In the genomic region with DNA sequence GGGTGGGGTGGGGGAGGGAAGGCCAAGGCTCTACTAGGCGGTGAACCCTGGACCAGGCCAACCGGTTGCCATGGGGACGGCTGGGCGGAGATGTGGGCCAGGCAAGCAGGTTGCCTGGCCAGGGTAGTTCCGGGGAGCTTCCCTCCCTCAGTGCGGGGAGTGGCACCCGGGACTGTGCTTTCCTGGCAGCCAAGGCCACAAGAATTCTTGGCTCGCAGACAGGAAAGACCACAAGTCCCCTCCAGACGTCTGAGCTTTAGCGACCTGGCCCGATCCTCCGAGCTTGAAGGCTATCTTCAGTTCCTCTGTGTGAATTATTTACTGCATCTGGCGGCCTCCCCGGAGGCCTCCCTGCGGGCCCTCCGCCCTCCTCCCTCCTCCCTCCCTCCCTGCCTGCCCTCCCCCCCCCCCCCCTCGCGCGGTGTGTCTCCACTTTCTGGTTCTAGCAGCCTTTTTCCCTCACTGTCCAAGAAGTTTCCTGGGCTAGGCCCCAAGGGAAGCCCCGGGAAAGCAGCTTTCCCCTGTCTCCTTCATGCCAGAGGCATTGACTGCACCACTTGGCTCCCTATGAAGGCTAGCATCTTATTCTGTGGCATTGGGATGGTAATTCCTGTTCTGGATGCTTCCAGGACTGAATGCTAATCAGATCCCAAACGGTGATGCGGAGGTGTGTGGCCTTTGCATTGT, we compare ENCODE assay signal across 9 mouse cellular contexts. TPM values are rescaled to one million over a fixed set of nuclear protein-coding genes. Genes with fewer than 3 reads are reported as not detected.
DNase-seq lines count a peak whose midpoint lies in the region; ATAC-seq lines count a peak whose summit lies in the region.
"Had no signal": no experiment of that assay in that cellular context is flagged by ENCODE, and none has a peak within 500 bp of the region (broad histone marks: within the 10 kb centered on the region; RNA-seq: fewer than 3 reads in every experiment).

No protein-coding gene starts in this region.

- H3K4me1 ChIP-seq in hindbrain, embryonic 13.5 days (replicated peaks), result peaks cover 57% of the 10 kb centered on the region
- peaks cover 41% of the 10 kb centered on the region for H3K4me1 ChIP-seq in limb, embryonic 13.5 days
- H3K4me1 ChIP-seq in midbrain, embryonic 16.5 days (ENCODE audit: control insufficient read depth, insufficient read depth, low read length), result peaks cover 39% of the 10 kb centered on the region

- no peak overlapping the region for H3K4me3 ChIP-seq in hindbrain, embryonic 13.5 days
- peak overlapping the region; percentile 3; the same call in 1 of the 2 replicates for H3K4me3 ChIP-seq in limb, embryonic 13.5 days
- H3K4me3 ChIP-seq in midbrain, embryonic 16.5 days (ENCODE audit: low read depth, low read length), result no peak overlapping the region

- peak overlapping the region; percentile 33 for H3K4me2 ChIP-seq in hindbrain, embryonic 13.5 days
- peak overlapping the region; percentile 52 for H3K4me2 ChIP-seq in limb, embryonic 13.5 days (replicated peaks)
- H3K4me2 ChIP-seq in midbrain, embryonic 16.5 days (ENCODE audit: low read length), result peak overlapping the region; percentile 37

- peak; percentile 79 to 91 for DNase-seq in cerebellum, postnatal 10 days
- DNase-seq in cerebellum, adult 9-10 months, result no peak
- DNase-seq in adrenal gland, postnatal 25 days, result peak; percentile 82
- DNase-seq in gastrocnemius, adult 8-10 months (ENCODE audit: low spot score in 2 of 2), result peak; percentile 45 to 63
- peak; percentile 92 for DNase-seq in yolk sac, embryonic 10.5 days (ENCODE audit: low spot score)

- 0 out of 2 replicates have a peak, but pooled peaks cover 13% of the 10 kb centered on the region for H3K27me3 ChIP-seq in hindbrain, embryonic 13.5 days
- H3K27me3 ChIP-seq in limb, embryonic 13.5 days, result peaks cover 75% of the 10 kb centered on the region
- H3K27me3 ChIP-seq in midbrain, embryonic 16.5 days (ENCODE audit: control insufficient read depth, insufficient read depth, low read depth, low read length), result no peaks in the 10 kb centered on the region

- no peaks in the 10 kb centered on the region for H3K9me3 ChIP-seq in hindbrain, embryonic 13.5 days
- H3K9me3 ChIP-seq in limb, embryonic 13.5 days, result no peaks in the 10 kb centered on the region
- no peaks in the 10 kb centered on the region for H3K9me3 ChIP-seq in midbrain, embryonic 16.5 days (replicated peaks; ENCODE audit: control insufficient read depth, low read length, poor library complexity, severe bottlenecking)

- no peaks in the 10 kb centered on the region for H3K36me3 ChIP-seq in hindbrain, embryonic 13.5 days
- H3K36me3 ChIP-seq in limb, embryonic 13.5 days, result no peaks in the 10 kb centered on the region
- no peaks in the 10 kb centered on the region; the same call in 1 of the 2 replicates for H3K36me3 ChIP-seq in midbrain, embryonic 16.5 days (ENCODE audit: control insufficient read depth, insufficient read depth, low read length)

- no peak overlapping the region for H3K9ac ChIP-seq in hindbrain, embryonic 13.5 days
- H3K9ac ChIP-seq in limb, embryonic 13.5 days, result no peak overlapping the region
- H3K9ac ChIP-seq in midbrain, embryonic 16.5 days (ENCODE audit: low read depth, low read length), result peak overlapping the region; percentile 27; the same call in 1 of the 2 replicates

- H3K27ac ChIP-seq in hindbrain, embryonic 13.5 days, result peak overlapping the region; percentile 90
- no peak overlapping the region for H3K27ac ChIP-seq in limb, embryonic 13.5 days
- H3K27ac ChIP-seq in midbrain, embryonic 16.5 days (ENCODE audit: low read length), result peak overlapping the region; percentile 67

- WGBS in hindbrain, embryonic 13.5 days, result under 1% methylated on average over 21 of the region's 22 CpGs
- 2% methylated on average over 18 of the region's 22 CpGs for WGBS in limb, embryonic 13.5 days
- WGBS in midbrain, embryonic 16.5 days, result 2% methylated on average over 19 of the region's 22 CpGs

- ATAC-seq in hindbrain, embryonic 13.5 days (ENCODE audit: low FRiP score), result peak; percentile 58
- no peak for ATAC-seq in limb, embryonic 13.5 days (ENCODE audit: low FRiP score, low read depth)
- peak; percentile 73 for ATAC-seq in midbrain, embryonic 16.5 days

RNA-seq across cellular contexts. Expression of gene Camk2n1, which starts 10.7 kb away (rescaled TPM):
- total RNA-seq in adrenal gland, postnatal 25 days (2021), result 24.8 and 26.3 TPM in 2 replicates
- 1 to 10 TPM; 3.8 to 6.1 (median 5.3) TPM for total RNA-seq in gastrocnemius, adult 8-10 months (2022)
- 14.3 and 14.8 TPM in 2 replicates for polyA plus RNA-seq in hindbrain, embryonic 13.5 days (2015; fragmentation: Nextera tagmentation; extraction: Ambion mirVana)
- polyA plus RNA-seq in limb, embryonic 13.5 days (2015; fragmentation: Nextera tagmentation; extraction: Ambion mirVana), result 1.6 and 1.9 TPM in 2 replicates
- 18.2 and 18.7 TPM in 2 replicates for polyA plus RNA-seq in midbrain, embryonic 16.5 days (2015; fragmentation: Nextera tagmentation; extraction: Ambion mirVana)
- total RNA-seq: MEL had no signal

RNA-seq across cellular contexts. Expression of gene Mul1, which starts 30.3 kb away (rescaled TPM):
- 26.7 and 50.4 TPM in 2 replicates for total RNA-seq in adrenal gland, postnatal 25 days (2021)
- 10 to 100 TPM; 39.7 to 47.7 (median 43.2) TPM for total RNA-seq in gastrocnemius, adult 8-10 months (2022)
- polyA plus RNA-seq in hindbrain, embryonic 13.5 days (2015; fragmentation: Nextera tagmentation; extraction: Ambion mirVana), result 20.9 and 21.4 TPM in 2 replicates
- polyA plus RNA-seq in limb, embryonic 13.5 days (2015; fragmentation: Nextera tagmentation; extraction: Ambion mirVana), result 18.4 and 18.9 TPM in 2 replicates
- 18.3 and 20.1 TPM in 2 replicates for polyA plus RNA-seq in midbrain, embryonic 16.5 days (2015; fragmentation: Nextera tagmentation; extraction: Ambion mirVana)
